Mouse (Mus musculus) ES-Bruce4 (cell line): Measurements from ENCODE around the gene Prokr2.

Experiments
- CTCF ChIP-seq: IDR thresholded peaks from one replicate; pipeline ENCODE4 v1.8.1; 2011; ENCODE audit warnings: low read depth, low read length
- EP300 ChIP-seq: IDR thresholded peaks from 2 replicates; pipeline ENCODE4 v1.6.1; 2011; ENCODE audit warnings: low read depth, low read length; ENCODE audit not compliant: insufficient read depth
- POLR2A ChIP-seq: IDR thresholded peaks from one replicate; pipeline ENCODE4 v1.8.1; 2011; ENCODE audit warnings: low read length; ENCODE audit not compliant: insufficient read depth

GRCm38 (mm10) chr2:132384511-132385193, 595 bp downstream of the Prokr2 start:
- TF ChIP-seq CTCF (no peak), EP300 (no peak), POLR2A (no peak)
